Mouse (Mus musculus) gastrocnemius, postnatal 36 days (tissue): ENCODE data around the gene Ctc1. TPM values are rescaled to one million over a fixed set of nuclear protein-coding genes. Genes with fewer than 3 reads are reported as not detected.
A peak's percentile ranks its signal among the peaks of the same experiment; 100 is the strongest.

ENCODE experiments used
- DNase-seq, 2 experiments: peaks; one replicate each; pipeline ENCODE4 v3.0.0; 2022
- intact Hi-C: fragments of 180-260 bp; cut with DNase I; formaldehyde crosslinking; loops from one replicate; pipeline ENCODE4 v1.15.1; 2025
- total RNA-seq, 2 experiments: library from RNA; stranded (reverse); gene quantifications; 2 replicates each; pipeline ENCODE4 v1.2.3; 2021

Gene Ctc1
- total RNA-seq, 2 experiments from 2014 or later: 9.6 to 10.9 TPM

DNA sequence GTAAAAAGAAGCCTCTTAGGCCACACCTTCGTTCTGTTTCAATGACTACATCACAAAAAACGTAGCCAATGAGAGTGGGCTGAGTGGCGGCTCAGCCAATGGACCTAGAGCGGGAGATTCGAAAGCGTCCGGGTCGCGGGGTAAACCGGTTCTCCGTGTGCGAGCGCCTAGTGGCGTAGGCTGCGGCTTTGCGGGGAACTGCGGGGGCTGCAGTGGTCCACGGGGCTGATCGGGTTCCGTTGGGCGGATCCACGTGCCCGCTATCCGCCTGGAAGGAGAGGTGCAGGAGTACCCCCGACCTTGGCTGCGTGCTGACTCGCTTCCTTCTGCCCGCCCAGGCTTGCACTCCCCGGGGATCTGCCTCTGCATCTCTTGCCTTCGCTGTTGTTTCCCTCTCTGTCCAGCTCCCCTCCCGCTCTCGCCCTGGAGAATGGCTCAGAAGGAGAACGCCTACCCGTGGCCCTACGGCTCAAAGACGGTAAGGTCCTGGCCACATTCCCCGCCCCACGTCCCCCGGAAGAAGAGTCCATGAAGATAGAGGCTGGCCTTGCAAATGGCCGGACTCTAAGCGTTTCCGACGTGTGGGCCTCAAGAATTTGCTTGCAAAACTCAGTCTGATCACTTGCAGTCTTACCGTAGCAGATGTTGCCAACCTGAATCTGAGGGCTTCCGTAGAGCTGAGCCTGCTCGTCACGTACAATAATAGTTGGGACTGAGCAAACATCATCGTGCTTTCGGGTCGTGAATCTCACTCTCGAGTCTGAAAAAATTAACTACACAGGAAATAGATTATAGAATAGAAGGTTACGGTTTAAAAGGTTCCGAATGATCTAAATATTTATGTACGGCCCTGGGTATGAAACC, 30.1 kb downstream of the Ctc1 start, which contains the start of gene Aurkb:
Gene Aurkb, plus strand, starts transcription at position 117 of the 864 bp plus-strand sequence.
- intact Hi-C loops: loop anchor here (10.0 kb wide), 1 partner anchor 189 kb away; the partner anchor contains the start of gene Gucy2e
- DNase-seq: peak; percentile 55 to 80

DNA sequence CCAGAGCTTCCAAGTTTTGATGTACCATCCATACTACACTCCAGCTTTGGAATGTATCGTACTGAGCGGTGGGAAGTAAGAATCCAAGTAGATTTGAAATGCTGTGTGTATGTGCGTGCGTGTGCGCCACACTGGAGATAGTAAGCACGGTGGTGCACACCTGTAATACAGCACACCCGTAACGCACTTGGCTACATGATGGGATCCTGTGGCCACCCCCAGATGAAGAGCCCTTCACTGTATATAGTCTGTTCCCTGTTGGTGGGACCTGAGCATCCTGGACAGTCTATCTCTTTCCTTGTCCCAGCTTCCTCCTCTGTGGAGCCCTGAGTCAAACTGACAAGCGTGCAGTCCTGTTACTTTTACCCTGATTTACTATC, 30.7 kb downstream of the Ctc1 start:
- intact Hi-C loops: loop anchor here (10.0 kb wide), 1 partner anchor 188 kb away; the partner anchor contains the start of gene Gucy2e
- no peak for DNase-seq

DNA sequence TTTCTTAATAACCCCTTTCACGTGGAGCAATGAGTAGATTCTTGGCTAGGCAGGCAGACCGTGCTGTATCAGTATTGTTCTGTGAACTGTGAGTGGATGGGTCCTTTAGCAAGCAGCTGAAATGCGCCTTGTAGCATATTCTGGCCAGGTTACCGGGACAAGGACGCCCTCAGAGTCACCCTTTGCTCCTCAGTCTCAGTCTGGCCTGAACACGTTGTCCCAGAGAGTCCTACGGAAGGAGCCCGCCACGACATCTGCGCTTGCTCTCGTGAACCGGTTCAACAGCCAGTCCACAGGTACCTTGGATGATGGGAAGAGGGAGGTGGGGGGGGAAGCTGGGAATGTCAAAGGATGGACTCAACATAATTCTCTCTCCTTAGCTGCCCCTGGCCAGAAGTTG, 31.9 kb downstream of the Ctc1 start:
- intact Hi-C loops: loop anchor here (10.0 kb wide), 1 partner anchor 187 kb away; the partner anchor contains the start of gene Gucy2e
- no peak for DNase-seq

DNA sequence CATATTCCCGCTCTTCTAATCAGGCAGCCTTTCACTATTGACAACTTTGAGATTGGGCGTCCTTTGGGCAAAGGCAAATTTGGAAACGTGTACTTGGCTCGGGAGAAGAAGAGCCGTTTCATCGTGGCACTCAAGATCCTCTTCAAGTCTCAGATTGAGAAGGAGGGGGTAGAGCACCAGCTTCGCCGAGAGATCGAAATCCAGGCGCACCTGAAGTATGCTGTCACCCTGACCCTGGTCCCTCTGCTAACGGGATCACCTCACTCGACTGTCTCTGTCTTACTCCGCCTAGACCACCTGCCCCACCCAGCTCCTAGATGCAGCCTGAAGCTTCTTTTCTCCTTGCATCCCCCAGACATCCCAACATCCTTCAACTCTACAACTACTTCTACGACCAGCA, 32.4 kb downstream of the Ctc1 start:
- DNase-seq: no peak
- intact Hi-C loops: loop anchor here (10.0 kb wide), 1 partner anchor 187 kb away; the partner anchor contains the start of gene Gucy2e

DNA sequence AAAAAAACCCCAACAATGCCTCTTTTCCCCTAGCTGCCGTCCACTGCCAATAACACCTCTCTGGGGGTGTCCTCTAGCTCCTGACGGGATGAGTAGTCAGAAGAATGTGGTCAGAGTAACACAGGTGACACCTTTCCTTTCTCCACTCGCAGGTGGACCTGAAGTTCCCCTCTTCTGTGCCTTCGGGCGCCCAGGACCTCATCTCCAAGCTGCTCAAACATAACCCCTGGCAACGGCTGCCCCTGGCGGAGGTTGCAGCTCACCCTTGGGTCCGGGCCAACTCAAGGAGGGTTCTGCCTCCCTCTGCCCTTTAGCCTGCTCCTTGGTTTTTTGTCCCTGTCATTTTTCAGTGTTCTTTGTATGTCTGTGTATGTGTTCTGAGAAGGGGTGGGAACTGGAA, 35.0 kb downstream of the Ctc1 start:
- intact Hi-C loops: no loop called here
- no peak for DNase-seq

DNA sequence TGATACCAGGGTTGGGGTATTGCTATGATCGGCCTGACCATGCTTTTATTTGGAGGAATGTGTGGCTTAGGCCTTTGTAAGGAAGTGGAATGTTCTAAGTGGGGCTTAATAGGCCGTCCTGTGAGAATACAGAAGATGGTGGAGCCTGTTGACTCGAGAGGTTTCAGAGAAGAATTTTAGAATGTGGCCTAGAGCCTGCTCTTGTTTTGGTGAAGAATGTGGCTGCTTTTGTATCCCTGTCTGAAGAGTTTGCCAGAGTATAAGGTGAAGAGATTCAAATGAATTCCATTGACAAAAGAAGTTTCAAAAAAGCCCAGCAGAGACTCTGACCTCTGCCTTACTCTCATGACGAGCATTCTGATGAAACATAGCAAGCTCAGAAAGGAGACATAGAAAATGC, 36.1 kb downstream of the Ctc1 start:
- intact Hi-C loops: no loop called here
- DNase-seq: no peak

DNA sequence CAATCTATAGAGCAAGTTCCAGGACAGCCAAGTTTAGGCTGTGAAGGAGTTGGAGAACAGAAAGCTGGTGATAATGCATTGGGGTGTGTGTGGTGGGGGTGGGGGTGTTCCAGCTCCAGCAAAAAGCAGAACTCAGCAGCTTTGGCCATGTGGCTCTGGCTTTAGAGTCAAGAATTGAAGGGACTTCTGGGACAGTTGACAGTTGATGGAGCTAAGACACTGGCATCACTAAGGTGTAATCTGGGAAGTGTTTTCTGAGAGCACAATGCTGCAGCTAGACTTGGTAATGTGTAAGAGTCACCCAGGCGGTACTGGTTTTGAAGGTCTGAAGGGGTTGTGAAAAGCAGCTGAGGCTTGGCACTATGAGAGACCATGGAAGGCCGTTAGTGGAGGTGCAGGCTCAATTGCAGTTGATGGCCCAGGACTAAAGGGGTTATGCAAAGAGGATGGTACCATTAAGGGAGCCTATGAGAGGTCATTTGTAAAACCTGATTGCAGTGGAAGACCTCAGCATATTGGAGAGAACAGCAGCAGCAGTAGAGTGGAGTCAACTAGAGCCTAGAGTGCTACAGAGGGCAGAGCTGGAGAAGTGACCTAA, 37.2 kb downstream of the Ctc1 start:
- intact Hi-C loops: no loop called here
- DNase-seq: no peak

DNA sequence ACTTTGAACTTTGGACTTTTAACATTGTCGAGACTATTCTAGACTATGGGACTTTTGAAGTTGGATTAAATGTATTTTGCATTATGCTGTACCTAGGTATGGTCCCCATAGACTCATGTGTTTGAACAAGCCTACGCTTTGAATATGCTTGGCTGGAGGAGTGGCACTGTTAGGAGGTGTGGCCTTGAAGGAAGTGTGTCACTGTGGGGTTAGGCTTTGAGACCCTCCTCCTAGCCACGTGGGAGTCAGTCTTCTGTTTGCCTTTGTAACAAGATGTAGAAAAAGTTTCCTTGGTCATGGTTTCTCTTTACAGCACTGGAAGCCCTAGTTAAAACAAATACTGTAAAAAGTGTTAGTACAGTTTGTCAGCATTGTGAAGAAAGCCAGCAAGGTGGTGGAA, 38.1 kb downstream of the Ctc1 start:
- intact Hi-C loops: no loop called here

DNA sequence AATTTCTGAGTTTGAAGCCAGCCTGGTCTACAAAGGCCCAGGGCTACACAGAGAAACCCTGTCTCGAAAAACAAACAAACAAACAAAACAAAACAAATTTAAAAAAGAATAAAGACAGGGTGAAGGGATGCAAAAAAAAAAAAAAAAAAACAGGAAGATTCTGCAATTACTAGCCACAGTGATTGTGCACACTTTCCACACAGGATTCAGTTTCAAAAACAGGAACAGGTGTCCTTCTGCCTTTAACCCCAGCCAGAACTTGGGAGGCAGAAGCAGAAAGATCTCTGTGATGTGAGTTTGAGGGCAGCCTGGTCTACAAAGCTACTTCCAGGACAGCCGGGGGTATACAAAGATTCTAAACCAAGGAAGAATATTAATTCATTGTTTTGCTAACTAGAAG, 42.6 kb downstream of the Ctc1 start:
- intact Hi-C loops: no loop called here

More for the DNA sequence above, 38.1 kb downstream of the Ctc1 start:
- DNase-seq: no peak

DNA sequence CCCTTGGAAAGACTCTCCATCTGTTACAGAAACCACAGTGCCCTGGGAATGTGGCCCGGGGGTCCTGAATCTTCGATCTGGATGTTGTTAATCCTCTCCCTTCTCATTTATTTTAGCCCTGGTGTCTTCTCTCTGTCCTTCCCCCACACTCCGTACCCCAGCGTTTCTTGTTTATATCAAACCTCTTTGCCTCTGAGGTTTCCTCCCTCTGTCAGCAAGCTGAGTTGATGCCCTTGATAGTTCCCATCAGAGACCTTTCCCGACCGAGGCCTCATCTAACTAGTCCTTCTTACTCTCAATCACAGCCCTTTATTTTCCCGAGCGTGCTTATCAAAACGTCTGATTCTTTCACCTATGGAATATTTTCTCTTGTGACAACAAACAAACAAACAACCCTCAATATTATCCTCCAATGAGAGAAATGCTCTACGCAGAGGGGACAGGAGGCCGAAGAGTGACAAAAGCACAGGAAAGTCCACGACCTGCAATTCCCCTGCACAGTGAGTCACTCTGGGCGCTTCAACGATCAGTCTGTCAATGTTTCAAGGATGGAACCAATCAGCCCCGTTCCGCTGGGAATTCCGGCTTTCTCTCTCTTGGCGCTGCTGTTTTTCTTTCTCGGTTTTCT, 43.1 kb downstream of the Ctc1 start:
- no peak for DNase-seq
- intact Hi-C loops: no loop called here

More for the DNA sequence above, 42.6 kb downstream of the Ctc1 start:
- no peak for DNase-seq

DNA sequence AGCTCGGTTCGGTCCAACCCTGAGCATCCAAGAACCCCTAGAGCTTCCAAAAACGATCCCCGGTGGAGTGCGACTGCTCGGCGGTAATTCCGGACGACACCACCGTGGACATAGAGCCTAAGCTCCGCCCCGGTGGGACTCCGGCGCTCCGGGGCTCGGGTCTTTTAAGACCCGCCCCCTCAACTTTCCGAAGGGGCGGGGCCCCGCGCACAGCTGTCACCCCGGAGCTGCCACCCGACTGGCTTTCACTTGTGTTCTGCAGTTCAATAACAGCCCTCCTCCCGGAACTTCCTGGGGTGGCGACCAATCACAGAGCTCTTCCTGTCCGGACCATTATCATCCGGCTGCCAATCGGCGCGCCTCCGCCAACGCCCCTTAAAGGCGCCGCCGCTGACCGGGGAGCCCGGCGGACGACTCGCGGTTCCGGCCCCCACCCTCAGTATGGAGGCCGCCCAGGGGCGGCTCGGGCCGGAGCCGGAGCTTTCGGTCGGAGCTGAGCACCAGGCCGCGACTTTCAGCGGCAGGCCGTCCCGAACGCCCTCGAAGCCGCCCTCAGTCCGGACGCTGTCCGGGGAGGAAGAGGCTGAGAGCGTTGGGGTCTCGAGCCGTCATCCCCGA, 43.8 kb downstream of the Ctc1 start, which contains the start of gene Borcs6:
Gene Borcs6, plus strand, starts transcription at position 361 of the 618 bp plus-strand sequence.
- intact Hi-C loops: no loop called here
- DNase-seq: peak; percentile 90 to 92

DNA sequence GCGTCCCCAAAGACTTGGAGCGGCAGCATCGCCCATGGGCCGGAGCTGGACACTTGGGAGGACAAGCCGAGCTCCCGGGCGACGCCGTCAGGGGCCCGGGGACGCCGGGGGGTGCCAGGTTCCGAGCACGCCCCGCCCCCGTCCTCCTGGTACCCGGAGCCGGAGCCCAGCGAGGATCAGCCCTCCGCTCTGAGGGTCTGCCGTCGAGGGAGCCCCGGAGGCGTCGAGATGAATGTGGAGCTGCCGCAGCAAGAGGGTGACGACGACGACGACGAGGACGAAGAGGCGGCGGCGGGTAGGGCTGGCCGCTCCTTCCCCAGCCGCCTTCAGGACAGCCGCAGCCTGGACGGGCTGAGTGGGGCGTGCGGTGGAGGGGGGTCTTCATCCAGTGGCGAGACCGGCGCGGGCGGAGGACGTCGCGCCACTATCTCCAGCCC, 44.3 kb downstream of the Ctc1 start:
- intact Hi-C loops: no loop called here
- peak in 1 of 2 experiments; percentile 42 for DNase-seq

DNA sequence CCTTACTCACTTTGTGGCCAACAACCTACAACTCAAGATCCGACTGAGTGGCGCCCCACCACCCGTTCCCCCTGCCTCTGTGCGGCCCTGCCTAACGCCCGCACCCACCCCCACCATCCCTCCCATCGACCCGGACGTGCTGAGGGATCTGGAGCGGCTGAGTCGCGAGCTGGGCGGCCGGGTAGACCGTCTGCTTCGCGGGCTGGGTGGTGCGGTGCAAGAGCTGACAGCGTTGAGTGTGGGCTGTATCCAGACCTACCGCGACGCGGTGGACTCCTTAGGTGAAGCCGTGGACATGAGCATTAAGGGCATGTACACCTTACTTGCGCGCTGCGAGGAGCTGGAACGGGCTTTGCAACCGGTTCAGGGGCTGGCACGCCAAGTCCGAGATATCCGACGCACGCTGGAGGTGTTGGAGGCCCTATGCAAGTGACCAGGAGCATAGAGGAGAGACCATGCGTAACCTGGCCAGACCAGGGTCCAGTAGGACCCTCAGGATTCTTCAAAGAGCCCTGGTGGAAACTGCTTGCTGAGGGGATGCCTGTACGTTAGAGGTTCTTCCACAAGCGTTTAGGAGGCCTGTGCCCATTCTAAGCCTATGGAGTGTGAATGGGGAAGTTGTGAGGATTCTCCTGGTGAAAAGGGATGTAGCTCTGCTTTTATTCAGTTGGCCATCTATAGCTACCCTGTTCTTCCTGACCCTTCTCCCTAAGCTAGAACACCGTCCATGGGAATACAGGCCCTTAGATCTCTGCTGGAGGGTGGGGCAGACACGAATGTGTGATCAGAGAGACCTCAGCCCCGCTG, 44.9 kb downstream of the Ctc1 start:
- DNase-seq: peak in 1 of 2 experiments; percentile 35
- intact Hi-C loops: no loop called here

DNA sequence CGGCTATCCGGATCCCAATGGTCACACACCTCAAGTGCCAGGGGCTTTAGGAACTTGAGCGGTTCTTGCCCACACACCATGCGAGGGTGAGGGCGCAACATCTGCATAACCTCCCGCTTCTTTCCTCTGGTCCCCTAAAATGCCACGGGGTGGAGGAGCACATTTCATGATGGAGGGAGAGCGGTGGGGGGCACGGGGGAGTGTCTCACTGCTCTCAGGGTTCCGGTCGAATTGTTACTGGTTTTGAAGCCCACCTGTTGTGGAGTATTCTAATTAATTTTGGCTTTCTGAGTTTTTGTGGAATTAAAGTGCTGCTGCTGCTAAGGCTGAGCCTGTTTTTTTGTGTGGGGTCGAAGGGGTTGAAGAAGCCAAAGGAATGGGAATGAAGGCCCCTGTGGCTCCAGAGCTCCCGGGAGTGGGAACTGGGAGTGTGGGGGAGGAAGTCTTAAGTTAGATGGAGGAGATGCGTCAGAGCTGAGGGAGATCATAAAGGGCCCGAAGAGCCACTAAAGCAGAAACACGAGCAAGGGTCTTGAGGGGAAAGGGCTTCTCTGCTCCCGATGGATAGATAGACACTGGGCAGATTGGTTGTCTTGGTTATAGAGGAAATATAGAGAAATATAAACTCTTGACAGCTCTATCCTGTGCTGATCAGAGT, 45.7 kb downstream of the Ctc1 start:
- intact Hi-C loops: no loop called here
- DNase-seq: no peak

DNA sequence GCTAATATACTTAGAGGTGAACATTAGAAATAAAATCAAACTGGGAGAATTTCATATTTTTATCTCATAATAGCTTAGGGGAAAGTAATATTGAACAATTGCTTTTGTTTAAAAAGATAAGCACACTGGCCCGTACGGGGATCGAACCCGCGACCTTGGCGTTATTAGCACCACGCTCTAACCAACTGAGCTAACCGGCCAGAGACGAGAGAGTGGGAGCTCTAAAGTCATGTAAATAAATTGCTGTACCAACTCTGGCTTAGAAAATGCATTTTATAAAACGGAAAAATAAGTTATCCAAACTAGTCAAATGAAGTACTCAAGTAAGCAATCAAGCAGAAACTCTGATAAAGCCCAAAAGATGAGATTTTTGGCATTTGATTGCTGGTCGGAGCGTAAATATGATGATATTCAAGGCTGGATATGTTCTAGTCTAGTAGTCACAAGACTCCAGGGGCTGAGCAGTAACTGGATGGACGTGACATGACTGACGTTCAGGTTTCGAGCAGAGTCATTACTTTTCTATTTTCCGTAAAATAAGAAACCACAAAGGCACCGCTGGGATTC, 46.6 kb downstream of the Ctc1 start:
- DNase-seq: peak; percentile 60 to 70
- intact Hi-C loops: loop anchor here (1.0 kb wide), 1 partner anchor 21 kb away; no protein-coding TSS in a partner anchor

DNA sequence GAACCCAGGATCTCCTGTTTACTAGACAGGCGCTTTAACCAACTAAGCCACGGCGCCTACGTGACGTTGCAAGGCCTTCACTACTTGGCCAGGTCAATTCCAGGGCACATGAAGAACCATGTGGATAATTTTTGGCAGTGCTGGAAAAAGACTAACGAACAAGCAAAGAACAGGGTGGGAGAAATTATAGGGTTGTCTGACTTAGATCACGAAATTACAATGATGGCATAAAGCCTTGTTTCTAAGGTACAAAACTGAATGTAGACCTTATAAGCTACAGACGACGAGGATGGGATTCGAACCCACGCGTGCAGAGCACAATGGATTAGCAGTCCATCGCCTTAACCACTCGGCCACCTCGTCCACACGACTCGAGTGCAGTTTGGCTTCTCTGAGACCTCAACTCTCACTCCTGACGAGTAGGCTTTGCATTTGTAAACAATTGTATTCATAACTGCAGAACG, 47.1 kb downstream of the Ctc1 start:
- intact Hi-C loops: loop anchor here (1.0 kb wide), 2 partner anchors 21 to 61 kb away; no protein-coding TSS in a partner anchor
- DNase-seq: peak; percentile 91 to 99

DNA sequence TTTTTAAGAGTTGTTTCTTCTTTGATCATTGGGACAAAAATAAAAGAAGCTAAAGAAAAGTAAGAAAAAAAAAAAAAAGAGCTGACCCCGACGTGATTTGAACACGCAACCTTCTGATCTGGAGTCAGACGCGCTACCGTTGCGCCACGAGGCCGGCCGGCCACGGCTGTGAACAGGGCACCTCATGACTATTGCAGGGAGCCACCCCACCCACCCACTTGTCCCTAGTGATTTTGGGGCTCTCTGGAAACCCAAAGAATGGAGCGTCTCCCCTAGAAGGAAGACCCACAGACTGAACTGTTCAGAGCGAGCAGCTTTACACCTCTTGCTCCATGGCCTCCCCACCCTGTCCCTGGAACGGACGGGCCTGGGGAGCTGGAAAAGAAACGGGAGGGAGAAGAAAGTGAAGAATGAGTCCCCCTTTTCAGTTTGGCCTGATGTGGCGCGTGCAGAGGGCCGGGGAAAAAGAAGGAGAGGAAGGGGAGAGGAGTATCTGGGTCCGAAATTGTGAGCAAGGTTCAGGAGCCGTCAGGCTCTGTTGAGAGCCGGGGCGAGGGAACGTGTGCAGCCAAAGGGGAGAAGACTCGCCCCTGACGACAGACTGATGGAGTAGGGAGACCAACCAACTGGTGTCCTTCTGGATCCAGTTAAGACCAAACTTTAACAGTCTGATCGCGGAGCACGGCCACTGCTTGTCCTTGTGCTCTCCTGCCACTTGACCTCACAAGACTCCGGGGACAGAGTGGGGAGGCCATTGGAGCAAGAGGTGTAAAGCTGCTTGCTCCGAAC, 47.9 kb downstream of the Ctc1 start:
- peak; percentile 72 to 81 for DNase-seq
- intact Hi-C loops: loop anchor here (1.0 kb wide), 1 partner anchor 60 kb away; no protein-coding TSS in a partner anchor
